Mouse (Mus musculus): ENCODE data around the gene Sox5.
"Not testable (repeated sequence)": the region's sequence is repeated elsewhere in the genome, so short reads cannot be mapped to it uniquely, and the experiment has no call there.

The Sox5 gene

GRCm38 (mm10) chr6:144197209-144198119, 584.3 kb downstream of the Sox5 start:
- in situ Hi-C loops (cut with MboI, MseI), result no loop called here

GRCm38 (mm10) chr6:144195934-144196333, 585.8 kb downstream of the Sox5 start:
- in situ Hi-C loops (cut with MboI, MseI), result no loop called here

- in situ Hi-C loops (cut with MboI, MseI), result no loop called here
These were observed 598.7 kb downstream of the Sox5 start for GRCm38 (mm10) chr6:144183087-144183486.

GRCm38 (mm10) chr6:144182429-144182828, 599.3 kb downstream of the Sox5 start:
- in situ Hi-C loops (cut with MboI, MseI), result not testable (repeated sequence)

GRCm38 (mm10) chr6:144181083-144181866, 600.5 kb downstream of the Sox5 start:
- in situ Hi-C loops (cut with MboI, MseI), result no loop called here

GRCm38 (mm10) chr6:144179111-144179510, 602.7 kb downstream of the Sox5 start:
- in situ Hi-C loops (cut with MboI, MseI), result no loop called here

GRCm38 (mm10) chr6:144176674-144177073, 605.1 kb downstream of the Sox5 start:
- in situ Hi-C loops (cut with MboI, MseI), result no loop called here

GRCm38 (mm10) chr6:144175590-144175989, 606.2 kb downstream of the Sox5 start:
- in situ Hi-C loops (cut with MboI, MseI), result no loop called here

GRCm38 (mm10) chr6:144170541-144170940, 611.2 kb downstream of the Sox5 start:
- in situ Hi-C loops (cut with MboI, MseI), result no loop called here

- in situ Hi-C loops (cut with MboI, MseI), result no loop called here
These were observed 612.0 kb downstream of the Sox5 start for GRCm38 (mm10) chr6:144169791-144170190.

- in situ Hi-C loops (cut with MboI, MseI), result no loop called here
These were observed 612.9 kb downstream of the Sox5 start for GRCm38 (mm10) chr6:144168696-144169476.

GRCm38 (mm10) chr6:144167058-144167457, 614.7 kb downstream of the Sox5 start:
- in situ Hi-C loops (cut with MboI, MseI), result no loop called here

GRCm38 (mm10) chr6:144166651-144167050, 615.1 kb downstream of the Sox5 start:
- in situ Hi-C loops (cut with MboI, MseI), result no loop called here

GRCm38 (mm10) chr6:144166104-144166503, 615.7 kb downstream of the Sox5 start:
- in situ Hi-C loops (cut with MboI, MseI), result no loop called here

- in situ Hi-C loops (cut with MboI, MseI), result no loop called here
These were observed 618.3 kb downstream of the Sox5 start for GRCm38 (mm10) chr6:144163501-144163900.

- in situ Hi-C loops (cut with MboI, MseI), result no loop called here
These were observed 623.1 kb downstream of the Sox5 start for GRCm38 (mm10) chr6:144158637-144159036.

GRCm38 (mm10) chr6:144154892-144155424, 626.8 kb downstream of the Sox5 start:
- in situ Hi-C loops (cut with MboI, MseI), result no loop called here

- in situ Hi-C loops (cut with MboI, MseI), result no loop called here
These were observed 629.8 kb downstream of the Sox5 start for GRCm38 (mm10) chr6:144151957-144152356.

GRCm38 (mm10) chr6:144151075-144151474, 630.7 kb downstream of the Sox5 start:
- in situ Hi-C loops (cut with MboI, MseI), result no loop called here

GRCm38 (mm10) chr6:144137397-144137796, 644.4 kb downstream of the Sox5 start:
- in situ Hi-C loops (cut with MboI, MseI), result no loop called here

- in situ Hi-C loops (cut with MboI, MseI), result no loop called here
These were observed 644.9 kb downstream of the Sox5 start for GRCm38 (mm10) chr6:144136894-144137293.

GRCm38 (mm10) chr6:144129927-144130326, 651.9 kb downstream of the Sox5 start:
- in situ Hi-C loops (cut with MboI, MseI), result no loop called here
